Mouse (Mus musculus): ENCODE measurements around the gene Ppp2r2d.

DNA sequence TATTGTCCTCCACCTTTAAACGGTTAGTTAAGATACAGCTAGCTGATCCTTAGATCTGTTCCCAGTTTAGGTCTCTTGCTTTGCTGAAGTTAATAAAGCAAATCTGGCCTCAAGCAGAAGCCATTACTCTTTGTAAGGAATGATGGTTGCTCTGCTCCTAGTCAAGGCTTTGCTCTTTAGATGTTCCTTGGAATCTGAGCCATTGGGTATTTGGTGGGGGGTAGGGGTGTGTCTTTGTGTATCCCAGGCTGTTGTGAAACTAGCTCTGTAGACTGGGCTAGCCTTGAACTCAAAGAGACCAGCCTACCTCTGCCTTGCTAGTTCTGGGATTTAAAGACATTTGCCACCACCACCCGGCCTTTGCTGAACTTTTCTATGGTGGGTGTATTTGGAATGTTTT, 8.3 kb downstream of the Ppp2r2d start:
- TF ChIP-seq CTCF (IDR thresholded peaks at IDR 0.05; ENCODE audit: low read depth) (no peak), EP300 (IDR thresholded peaks at IDR 0.05; ENCODE audit: low read depth) (no peak)
